Mouse (Mus musculus): ENCODE results near the gene Slc35e1. TPM values are rescaled to one million over a fixed set of nuclear protein-coding genes. Genes with fewer than 3 reads are reported as not detected.

Gene Slc35e1
- 8.0 and 10.1 TPM in 2 replicates for polyA plus RNA-seq (2015; fragmentation: Nextera tagmentation; extraction: Ambion mirVana)

GRCm38 (mm10) chr8:72491680-72492621 lies at the start of gene Slc35e1:
Gene Slc35e1 (minus strand): TSS chr8:72492614.
- H3K9ac ChIP-seq (replicated peaks; ENCODE audit: low read length): peak within 1 kb of the TSS; percentile 85
- no peaks in the 10 kb centered on the region for H3K9me3 ChIP-seq (ENCODE audit: low read length)
- H3K27ac ChIP-seq (ENCODE audit: low read length): peak within 1 kb of the TSS; percentile 76
- H3K4me1 ChIP-seq (ENCODE audit: insufficient read depth, low read length): peaks cover 20% of the 10 kb centered on the region
- H3K27me3 ChIP-seq (ENCODE audit: insufficient read depth, low read length): no peaks in the 10 kb centered on the region
- peaks cover 44% of the 10 kb centered on the region for H3K36me3 ChIP-seq (ENCODE audit: insufficient read depth, low read length)
- WGBS: under 1% methylated on average over 86 of the region's 98 CpGs
- peak; percentile 53 for ATAC-seq (ENCODE audit: low FRiP score, low TSS enrichment)
- peak within 1 kb of the TSS; percentile 69 for H3K4me2 ChIP-seq (replicated peaks; ENCODE audit: low read depth, low read length)
- H3K4me3 ChIP-seq (ENCODE audit: low read length): peak within 1 kb of the TSS; percentile 94

- 0 out of 2 replicates have a peak, but pooled peaks cover 2% of the 10 kb centered on the region for H3K4me1 ChIP-seq (ENCODE audit: insufficient read depth, low read length)
- H3K4me2 ChIP-seq (replicated peaks; ENCODE audit: low read depth, low read length): no peak overlapping the region
- H3K36me3 ChIP-seq (ENCODE audit: insufficient read depth, low read length): peaks cover 7% of the 10 kb centered on the region; the same call in 1 of the 2 replicates
- H3K27me3 ChIP-seq (ENCODE audit: insufficient read depth, low read length): no peaks in the 10 kb centered on the region
- no peak for ATAC-seq (ENCODE audit: low FRiP score, low TSS enrichment)
- no peak overlapping the region for H3K4me3 ChIP-seq (ENCODE audit: low read length)
- no peaks in the 10 kb centered on the region for H3K9me3 ChIP-seq (ENCODE audit: low read length)
- H3K27ac ChIP-seq (ENCODE audit: low read length): no peak overlapping the region
- no peak overlapping the region for H3K9ac ChIP-seq (replicated peaks; ENCODE audit: low read length)
These were observed 46.8 kb upstream of the Slc35e1 start for GRCm38 (mm10) chr8:72539234-72539633.

GRCm38 (mm10) chr8:72534888-72535287 lies 42.5 kb upstream of the Slc35e1 start:
- Histone ChIP-seq H3K4me1 (ENCODE audit: insufficient read depth, low read length) (no peaks in the 10 kb centered on the region), H3K9ac (replicated peaks; ENCODE audit: low read length) (no peak overlapping the region), H3K36me3 (ENCODE audit: insufficient read depth, low read length) (no peaks in the 10 kb centered on the region), H3K4me2 (replicated peaks; ENCODE audit: low read depth, low read length) (no peak overlapping the region), H3K9me3 (ENCODE audit: low read length) (no peaks in the 10 kb centered on the region), H3K27ac (ENCODE audit: low read length) (no peak overlapping the region), H3K27me3 (ENCODE audit: insufficient read depth, low read length) (no peaks in the 10 kb centered on the region), H3K4me3 (ENCODE audit: low read length) (no peak overlapping the region)
- ATAC-seq (ENCODE audit: low FRiP score, low TSS enrichment): no peak
- WGBS: 96% methylated on average over 3 of the region's 3 CpGs

GRCm38 (mm10) chr8:72532103-72532502 lies 39.7 kb upstream of the Slc35e1 start:
- Histone ChIP-seq H3K27ac (ENCODE audit: low read length) (no peak overlapping the region), H3K4me3 (ENCODE audit: low read length) (no peak overlapping the region), H3K36me3 (ENCODE audit: insufficient read depth, low read length) (no peaks in the 10 kb centered on the region), H3K4me1 (ENCODE audit: insufficient read depth, low read length) (no peaks in the 10 kb centered on the region), H3K4me2 (replicated peaks; ENCODE audit: low read depth, low read length) (no peak overlapping the region), H3K9me3 (ENCODE audit: low read length) (no peaks in the 10 kb centered on the region), H3K9ac (replicated peaks; ENCODE audit: low read length) (no peak overlapping the region), H3K27me3 (ENCODE audit: insufficient read depth, low read length) (no peaks in the 10 kb centered on the region)
- WGBS: 86% methylated on average over 1 of the region's 1 CpGs
- ATAC-seq (ENCODE audit: low FRiP score, low TSS enrichment): no peak

GRCm38 (mm10) chr8:72521888-72522287 lies 29.5 kb upstream of the Slc35e1 start:
- H3K4me3 ChIP-seq (ENCODE audit: low read length): no peak overlapping the region
- no peak overlapping the region for H3K9ac ChIP-seq (replicated peaks; ENCODE audit: low read length)
- no peaks in the 10 kb centered on the region for H3K27me3 ChIP-seq (ENCODE audit: insufficient read depth, low read length)
- peaks cover 13% of the 10 kb centered on the region; the same call in 1 of the 2 replicates for H3K36me3 ChIP-seq (ENCODE audit: insufficient read depth, low read length)
- H3K4me1 ChIP-seq (ENCODE audit: insufficient read depth, low read length): no peaks in the 10 kb centered on the region
- H3K27ac ChIP-seq (ENCODE audit: low read length): no peak overlapping the region
- ATAC-seq (ENCODE audit: low FRiP score, low TSS enrichment): no peak
- no peak overlapping the region for H3K4me2 ChIP-seq (replicated peaks; ENCODE audit: low read depth, low read length)
- H3K9me3 ChIP-seq (ENCODE audit: low read length): peaks cover 6% of the 10 kb centered on the region; the same call in 1 of the 2 replicates

- no peak overlapping the region for H3K4me2 ChIP-seq (replicated peaks; ENCODE audit: low read depth, low read length)
- no peaks in the 10 kb centered on the region for H3K4me1 ChIP-seq (ENCODE audit: insufficient read depth, low read length)
- H3K27me3 ChIP-seq (ENCODE audit: insufficient read depth, low read length): no peaks in the 10 kb centered on the region
- no peak overlapping the region for H3K9ac ChIP-seq (replicated peaks; ENCODE audit: low read length)
- 77% methylated on average over 7 of the region's 7 CpGs for WGBS
- no peaks in the 10 kb centered on the region for H3K36me3 ChIP-seq (ENCODE audit: insufficient read depth, low read length)
- ATAC-seq (ENCODE audit: low FRiP score, low TSS enrichment): no peak
- H3K9me3 ChIP-seq (ENCODE audit: low read length): no peaks in the 10 kb centered on the region
- no peak overlapping the region for H3K4me3 ChIP-seq (ENCODE audit: low read length)
- H3K27ac ChIP-seq (ENCODE audit: low read length): no peak overlapping the region
These were observed 25.1 kb upstream of the Slc35e1 start for GRCm38 (mm10) chr8:72517421-72517988.

- 81% methylated on average over 1 of the region's 1 CpGs for WGBS
- H3K9me3 ChIP-seq (ENCODE audit: low read length): no peaks in the 10 kb centered on the region
- no peaks in the 10 kb centered on the region for H3K4me1 ChIP-seq (ENCODE audit: insufficient read depth, low read length)
- H3K27me3 ChIP-seq (ENCODE audit: insufficient read depth, low read length): no peaks in the 10 kb centered on the region
- no peak overlapping the region for H3K4me2 ChIP-seq (replicated peaks; ENCODE audit: low read depth, low read length)
- H3K9ac ChIP-seq (replicated peaks; ENCODE audit: low read length): no peak overlapping the region
- no peak overlapping the region for H3K27ac ChIP-seq (ENCODE audit: low read length)
- ATAC-seq (ENCODE audit: low FRiP score, low TSS enrichment): no peak
- no peaks in the 10 kb centered on the region for H3K36me3 ChIP-seq (ENCODE audit: insufficient read depth, low read length)
- H3K4me3 ChIP-seq (ENCODE audit: low read length): no peak overlapping the region
These were observed 20.7 kb upstream of the Slc35e1 start for GRCm38 (mm10) chr8:72513158-72513557.

- no peak for ATAC-seq (ENCODE audit: low FRiP score, low TSS enrichment)
- H3K27me3 ChIP-seq (ENCODE audit: insufficient read depth, low read length): no peaks in the 10 kb centered on the region
- H3K4me1 ChIP-seq (ENCODE audit: insufficient read depth, low read length): no peaks in the 10 kb centered on the region
- H3K9me3 ChIP-seq (ENCODE audit: low read length): no peaks in the 10 kb centered on the region
- H3K4me2 ChIP-seq (replicated peaks; ENCODE audit: low read depth, low read length): no peak overlapping the region
- no peak overlapping the region for H3K4me3 ChIP-seq (ENCODE audit: low read length)
- no peak overlapping the region for H3K9ac ChIP-seq (replicated peaks; ENCODE audit: low read length)
- H3K36me3 ChIP-seq (ENCODE audit: insufficient read depth, low read length): no peaks in the 10 kb centered on the region
- H3K27ac ChIP-seq (ENCODE audit: low read length): no peak overlapping the region
- 83% methylated on average over 1 of the region's 1 CpGs for WGBS
These were observed 20.2 kb upstream of the Slc35e1 start for GRCm38 (mm10) chr8:72512648-72513047.

GRCm38 (mm10) chr8:72507505-72507904 lies 15.1 kb upstream of the Slc35e1 start:
- H3K9ac ChIP-seq (replicated peaks; ENCODE audit: low read length): no peak overlapping the region
- H3K4me1 ChIP-seq (ENCODE audit: insufficient read depth, low read length): no peaks in the 10 kb centered on the region
- H3K4me3 ChIP-seq (ENCODE audit: low read length): no peak overlapping the region
- no peak overlapping the region for H3K4me2 ChIP-seq (replicated peaks; ENCODE audit: low read depth, low read length)
- H3K36me3 ChIP-seq (ENCODE audit: insufficient read depth, low read length): peaks cover 10% of the 10 kb centered on the region; the same call in 1 of the 2 replicates
- H3K9me3 ChIP-seq (ENCODE audit: low read length): no peaks in the 10 kb centered on the region
- WGBS: 87% methylated on average over 1 of the region's 1 CpGs
- no peak overlapping the region for H3K27ac ChIP-seq (ENCODE audit: low read length)
- no peaks in the 10 kb centered on the region for H3K27me3 ChIP-seq (ENCODE audit: insufficient read depth, low read length)
- no peak for ATAC-seq (ENCODE audit: low FRiP score, low TSS enrichment)

Measured in kidney, embryonic 16.5 days (tissue).